Mouse (Mus musculus) MN1 (cell line): Measurements from ENCODE around the gene Galntl5.
"Not testable (repeated sequence)": the region's sequence is repeated elsewhere in the genome, so short reads cannot be mapped to it uniquely, and the experiment has no call there.

ENCODE experiments used
- DNase-seq: peaks from one replicate; pipeline ENCODE4 v3.0.0-alpha.2; 2016; ENCODE audit warnings: low spot score

Galntl5 gene

GRCm38 (mm10) chr5:25181004-25181531, at the start of gene Galntl5:
Gene Galntl5, plus strand, starts transcription at chr5:25181460.
- no peak for DNase-seq

- DNase-seq, result no peak
These were observed 34.6 kb upstream of the Galntl5 start for GRCm38 (mm10) chr5:25146705-25147104.

GRCm38 (mm10) chr5:25149331-25149965, 31.8 kb upstream of the Galntl5 start:
- DNase-seq, result no peak

- no peak for DNase-seq
These were observed 27.8 kb upstream of the Galntl5 start for GRCm38 (mm10) chr5:25153491-25153890.

- no peak for DNase-seq
These were observed 27.3 kb upstream of the Galntl5 start for GRCm38 (mm10) chr5:25153996-25154395.

GRCm38 (mm10) chr5:25154823-25155222, 26.4 kb upstream of the Galntl5 start:
- DNase-seq, result no peak

- DNase-seq, result no peak
These were observed 25.9 kb upstream of the Galntl5 start for GRCm38 (mm10) chr5:25155351-25155750.

- no peak for DNase-seq
These were observed 24.1 kb upstream of the Galntl5 start for GRCm38 (mm10) chr5:25157136-25157535.

GRCm38 (mm10) chr5:25160515-25160914, 20.7 kb upstream of the Galntl5 start:
- peak; percentile 35 for DNase-seq

GRCm38 (mm10) chr5:25162981-25163380, 18.3 kb upstream of the Galntl5 start:
- DNase-seq, result no peak

GRCm38 (mm10) chr5:25163938-25164337, 17.3 kb upstream of the Galntl5 start:
- no peak for DNase-seq

GRCm38 (mm10) chr5:25164341-25164740, 16.9 kb upstream of the Galntl5 start:
- no peak for DNase-seq

GRCm38 (mm10) chr5:25165102-25165788, 16.0 kb upstream of the Galntl5 start:
- no peak for DNase-seq

GRCm38 (mm10) chr5:25165789-25166135, 15.5 kb upstream of the Galntl5 start:
- DNase-seq, result no peak

GRCm38 (mm10) chr5:25166665-25167064, 14.6 kb upstream of the Galntl5 start:
- DNase-seq, result no peak

- not testable (repeated sequence) for DNase-seq
These were observed 3.3 kb upstream of the Galntl5 start for GRCm38 (mm10) chr5:25177937-25178336.

GRCm38 (mm10) chr5:25178543-25178942, 2.7 kb upstream of the Galntl5 start:
- DNase-seq, result not testable (repeated sequence)

- no peak for DNase-seq
These were observed 2.0 kb upstream of the Galntl5 start for GRCm38 (mm10) chr5:25179284-25179683.

- no peak for DNase-seq
These were observed 1.2 kb upstream of the Galntl5 start for GRCm38 (mm10) chr5:25179936-25180488.

- no peak for DNase-seq
These were observed 2.3 kb downstream of the Galntl5 start for GRCm38 (mm10) chr5:25183595-25183994.

GRCm38 (mm10) chr5:25184594-25184993, 3.3 kb downstream of the Galntl5 start:
- no peak for DNase-seq

- DNase-seq, result no peak
These were observed 6.5 kb downstream of the Galntl5 start for GRCm38 (mm10) chr5:25187727-25188126.

GRCm38 (mm10) chr5:25188802-25189201, 7.5 kb downstream of the Galntl5 start:
- peak; percentile 17 for DNase-seq
